ENCODE assay signal across 8 mouse cellular contexts in the genomic region with DNA sequence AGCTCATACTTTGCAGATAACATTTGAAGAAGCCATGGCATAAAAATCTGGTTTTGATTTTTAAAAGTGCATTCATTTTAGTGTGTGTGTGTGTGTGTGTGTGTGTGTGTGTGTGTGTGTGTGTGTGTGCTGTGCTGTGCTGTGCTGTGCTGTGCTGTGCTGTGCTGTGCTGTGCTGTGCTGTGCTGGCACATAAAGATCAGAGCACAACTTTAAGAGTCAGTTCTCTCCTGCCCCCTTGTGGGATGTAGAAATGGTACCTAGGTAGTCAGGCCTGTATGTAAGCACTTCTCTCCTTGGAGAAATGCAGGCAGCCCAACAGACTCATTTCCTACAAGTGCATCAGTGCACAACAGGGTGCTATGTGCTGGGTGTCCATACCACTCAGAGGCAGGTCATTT.
A peak's percentile ranks its signal among the peaks of the same experiment; 100 is the strongest.
DNase-seq lines count a peak whose midpoint lies in the region; ATAC-seq lines count a peak whose summit lies in the region.

No protein-coding gene starts in this region.

- no peak overlapping the region for H3K9ac ChIP-seq in hindbrain, embryonic 13.5 days
- no peak overlapping the region for H3K9ac ChIP-seq in midbrain, embryonic 16.5 days (ENCODE audit: low read depth, low read length)

- peak; percentile 69 for ATAC-seq in hindbrain, embryonic 13.5 days (ENCODE audit: low FRiP score)
- ATAC-seq in midbrain, embryonic 16.5 days: peak; percentile 71
- no peak for ATAC-seq in megakaryocyte, adult 5-6 weeks (ENCODE audit: poor library complexity, severe bottlenecking)

- peak; percentile 46 for DNase-seq in ES-CJ7 (ENCODE audit: low read depth, low spot score)
- DNase-seq in adipocyte (ENCODE audit: low spot score): peak; percentile 12
- DNase-seq in embryo, embryonic 9.5 days (ENCODE audit: extremely low spot score): peak; percentile 49
- peak; percentile 19 to 72 for DNase-seq in layer of hippocampus, postnatal 14 days (ENCODE audit: low spot score in 2 of 2)
- no peak for DNase-seq in thymus, postnatal 25 days

- no peak overlapping the region for H3K4me3 ChIP-seq in hindbrain, embryonic 13.5 days
- H3K4me3 ChIP-seq in midbrain, embryonic 16.5 days (ENCODE audit: low read depth, low read length): no peak overlapping the region

- H3K4me1 ChIP-seq in hindbrain, embryonic 13.5 days (replicated peaks): 0 out of 2 replicates have a peak, but pooled peaks cover 3% of the 10 kb centered on the region
- no peaks in the 10 kb centered on the region for H3K4me1 ChIP-seq in midbrain, embryonic 16.5 days (ENCODE audit: control insufficient read depth, insufficient read depth, low read length)

- H3K36me3 ChIP-seq in hindbrain, embryonic 13.5 days: no peaks in the 10 kb centered on the region
- no peaks in the 10 kb centered on the region for H3K36me3 ChIP-seq in midbrain, embryonic 16.5 days (ENCODE audit: control insufficient read depth, insufficient read depth, low read length)

- no peak overlapping the region for H3K4me2 ChIP-seq in hindbrain, embryonic 13.5 days
- no peak overlapping the region for H3K4me2 ChIP-seq in midbrain, embryonic 16.5 days (ENCODE audit: low read length)

- no peaks in the 10 kb centered on the region for H3K27me3 ChIP-seq in hindbrain, embryonic 13.5 days
- no peaks in the 10 kb centered on the region for H3K27me3 ChIP-seq in midbrain, embryonic 16.5 days (ENCODE audit: control insufficient read depth, insufficient read depth, low read depth, low read length)

- H3K9me3 ChIP-seq in hindbrain, embryonic 13.5 days: no peaks in the 10 kb centered on the region
- no peaks in the 10 kb centered on the region for H3K9me3 ChIP-seq in midbrain, embryonic 16.5 days (replicated peaks; ENCODE audit: control insufficient read depth, low read length, poor library complexity, severe bottlenecking)

- no peak overlapping the region for H3K27ac ChIP-seq in hindbrain, embryonic 13.5 days
- H3K27ac ChIP-seq in midbrain, embryonic 16.5 days (ENCODE audit: low read length): no peak overlapping the region
